Mouse (Mus musculus) WW6 (cell line): Measurements from ENCODE around the gene Sppl2a.
"Not testable (repeated sequence)": the region's sequence is repeated elsewhere in the genome, so short reads cannot be mapped to it uniquely, and the experiment has no call there.

ENCODE experiments used
- DNase-seq: peaks from one replicate; pipeline ENCODE4 v3.0.0-alpha.2; 2013; ENCODE audit warnings: low read depth, low spot score

Sppl2a gene

GRCm38 (mm10) chr2:126932897-126933641, at the start of gene Sppl2a:
Gene Sppl2a, minus strand, starts transcription at chr2:126933235.
- DNase-seq: peak; percentile 83

- no peak for DNase-seq
Measured at GRCm38 (mm10) chr2:126977428-126977827, 44.4 kb upstream of the Sppl2a start.

- DNase-seq: no peak
Measured at GRCm38 (mm10) chr2:126961696-126962095, 28.7 kb upstream of the Sppl2a start.

GRCm38 (mm10) chr2:126955671-126956070, 22.6 kb upstream of the Sppl2a start:
- no peak for DNase-seq

GRCm38 (mm10) chr2:126951085-126951484, 18.1 kb upstream of the Sppl2a start:
- no peak for DNase-seq

GRCm38 (mm10) chr2:126950453-126950852, 17.4 kb upstream of the Sppl2a start:
- no peak for DNase-seq

- DNase-seq: no peak
Measured at GRCm38 (mm10) chr2:126949856-126950255, 16.8 kb upstream of the Sppl2a start.

- DNase-seq: not testable (repeated sequence)
Measured at GRCm38 (mm10) chr2:126949297-126949696, 16.3 kb upstream of the Sppl2a start.

GRCm38 (mm10) chr2:126948231-126948630, 15.2 kb upstream of the Sppl2a start:
- DNase-seq: no peak

GRCm38 (mm10) chr2:126947646-126948045, 14.6 kb upstream of the Sppl2a start:
- DNase-seq: no peak

- no peak for DNase-seq
Measured at GRCm38 (mm10) chr2:126943211-126943610, 10.2 kb upstream of the Sppl2a start.

GRCm38 (mm10) chr2:126940314-126940866, 7.4 kb upstream of the Sppl2a start:
- DNase-seq: no peak

GRCm38 (mm10) chr2:126938069-126938468, 5.0 kb upstream of the Sppl2a start:
- no peak for DNase-seq

GRCm38 (mm10) chr2:126933921-126934320, 886 bp upstream of the Sppl2a start:
- DNase-seq: no peak

- no peak for DNase-seq
Measured at GRCm38 (mm10) chr2:126932261-126932896, 656 bp downstream of the Sppl2a start.

- no peak for DNase-seq
Measured at GRCm38 (mm10) chr2:126931784-126932183, 1.3 kb downstream of the Sppl2a start.

GRCm38 (mm10) chr2:126928681-126929080, 4.4 kb downstream of the Sppl2a start:
- DNase-seq: no peak

GRCm38 (mm10) chr2:126920358-126921060, 12.5 kb downstream of the Sppl2a start:
- DNase-seq: no peak

GRCm38 (mm10) chr2:126916236-126916635, 16.8 kb downstream of the Sppl2a start:
- no peak for DNase-seq

GRCm38 (mm10) chr2:126914096-126914495, 18.9 kb downstream of the Sppl2a start:
- DNase-seq: no peak

GRCm38 (mm10) chr2:126904162-126904561, 28.9 kb downstream of the Sppl2a start:
- DNase-seq: no peak

GRCm38 (mm10) chr2:126897511-126897910, 35.5 kb downstream of the Sppl2a start:
- DNase-seq: no peak
